Mouse (Mus musculus) lung, embryonic 14.5 days (tissue): ENCODE measurements around the gene Ankrd22. TPM values are rescaled to one million over a fixed set of nuclear protein-coding genes. Genes with fewer than 3 reads are reported as not detected.

Experiments used
- ATAC-seq: fragments of 200-750 bp; cut with Nextera tagmentation; 2 replicates; pipeline ENCODE4 v1.8.0; 2017; ENCODE audit warnings: mild to moderate bottlenecking, moderate TSS enrichment, moderate library complexity; ENCODE audit not compliant: insufficient read depth
- DNase-seq: peaks from one replicate; pipeline ENCODE4 v3.0.0-alpha.2; 2015
- H3K27ac ChIP-seq: fragments of 300-500 bp; sonication (generic); 2 replicates; pipeline ENCODE4 v1.5.1; 2014; ENCODE audit warnings: low read depth, mild to moderate bottlenecking, moderate library complexity
- H3K27me3 ChIP-seq: fragments of 300-500 bp; sonication (generic); 2 replicates; pipeline ENCODE4 v1.6.1; 2014; ENCODE audit warnings: low read length, control low read depth; ENCODE audit not compliant: insufficient read depth
- H3K36me3 ChIP-seq: fragments of 300-500 bp; sonication (generic); 2 replicates; pipeline ENCODE4 v1.6.1; 2014; ENCODE audit warnings: control low read depth; ENCODE audit not compliant: insufficient read depth
- H3K4me1 ChIP-seq: fragments of 300-500 bp; sonication (generic); 2 replicates; pipeline ENCODE4 v1.6.1; 2014; ENCODE audit warnings: antibody characterized with exemption, control low read depth; ENCODE audit not compliant: insufficient read depth
- H3K4me2 ChIP-seq: fragments of 300-500 bp; sonication (generic); 2 replicates; pipeline ENCODE4 v1.6.1; 2014; ENCODE audit warnings: mild to moderate bottlenecking
- H3K4me3 ChIP-seq: fragments of 300-500 bp; sonication (generic); 2 replicates; pipeline ENCODE4 v1.5.1; 2014; ENCODE audit warnings: low read depth, low read length
- H3K9ac ChIP-seq: fragments of 300-500 bp; sonication (generic); 2 replicates; pipeline ENCODE4 v1.6.1; 2014
- H3K9me3 ChIP-seq: fragments of 300-500 bp; sonication (generic); 2 replicates; pipeline ENCODE4 v1.6.1; 2016; ENCODE audit warnings: low read depth, low read length, control low read depth
- CTCF ChIP-seq: IDR thresholded peaks from 2 replicates; pipeline ENCODE4 v1.5.1; 2016; ENCODE audit warnings: antibody characterized with exemption, low read depth
- WGBS: fragments of 180-500 bp; shearing (Covaris S2); extraction: QIAGEN DNeasy Blood & Tissue Kit; methylation state at CpG from one replicate; pipeline ENCODE4 v1.1.7; 2014; 5-methylcytosine and 5-hydroxymethylcytosine counted together
- polyA plus RNA-seq: library from polyadenylated mRNA; unstranded; fragments of >200 nt; fragmentation: Nextera tagmentation; extraction: Ambion mirVana; gene quantifications from 2 replicates; pipeline ENCODE4 v1.2.1, GENCODE M21; 2014

Gene Ankrd22
- polyA plus RNA-seq, 1 experiment from 2014 or later = not detected

DNA sequence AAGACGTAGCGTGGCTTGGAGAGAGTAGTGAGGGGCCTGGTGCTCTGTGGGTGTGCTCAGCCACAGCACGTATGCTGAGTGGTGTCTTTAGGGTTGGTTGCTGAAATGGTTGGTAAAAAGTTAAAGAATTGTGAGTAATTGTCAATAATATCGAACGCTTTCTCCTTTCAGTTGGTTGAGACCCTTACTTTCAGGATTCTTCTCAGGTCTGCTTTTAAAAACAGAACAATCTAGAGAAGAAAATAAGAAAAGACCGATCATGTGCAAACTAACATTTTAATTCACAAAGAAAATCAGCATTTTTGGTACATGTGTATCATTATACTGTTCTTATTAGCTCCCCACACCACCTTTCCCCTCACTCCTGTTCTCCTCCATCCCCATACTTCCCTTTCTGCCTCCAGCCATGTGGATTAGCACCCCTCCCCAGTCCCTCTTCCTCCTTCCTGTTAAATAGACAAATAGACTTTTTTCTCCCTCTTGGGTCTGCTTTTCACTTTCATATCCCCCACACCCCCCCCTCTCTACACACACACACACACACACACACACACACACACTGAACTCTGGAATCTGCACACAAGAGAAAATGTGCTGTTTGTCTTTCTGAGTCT is 28.4 kb upstream of the Ankrd22 start:
- Histone ChIP-seq H3K9ac (no peak overlapping the region), H3K4me2 (peak overlapping the region; percentile 97), H3K9me3 (no peaks in the 10 kb centered on the region), H3K36me3 (no peaks in the 10 kb centered on the region), H3K4me1 (peaks cover 2% of the 10 kb centered on the region; the same call in 1 of the 2 replicates), H3K27me3 (no peaks in the 10 kb centered on the region), H3K27ac (no peak overlapping the region), H3K4me3 (peak overlapping the region; percentile 68; the same call in 1 of the 2 replicates)
- no peak for TF ChIP-seq CTCF
- no peak for DNase-seq
- ATAC-seq = no peak
- 89% methylated on average over 6 of the region's 6 CpGs for WGBS

DNA sequence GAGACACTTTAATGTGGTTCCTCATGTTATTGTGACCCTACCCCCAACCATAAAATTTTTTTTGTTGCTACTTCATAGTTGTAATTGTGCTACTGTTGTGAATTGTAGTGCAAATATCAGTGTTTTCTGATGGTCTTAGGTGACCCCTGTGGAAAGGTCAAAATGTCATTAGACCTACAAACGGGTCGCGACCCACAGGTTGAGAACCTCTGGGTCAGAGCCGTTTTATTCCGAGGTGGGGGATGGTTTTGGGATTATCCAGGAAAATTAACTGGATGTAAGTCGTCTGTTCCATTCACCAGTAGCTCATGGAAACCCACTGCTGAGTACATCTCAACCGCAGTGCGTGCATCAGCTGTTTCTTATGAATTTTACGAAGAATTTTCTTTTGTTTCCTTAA is 27.8 kb upstream of the Ankrd22 start:
- WGBS = 60% methylated on average over 9 of the region's 9 CpGs
- Histone ChIP-seq H3K4me1 (peaks cover 2% of the 10 kb centered on the region; the same call in 1 of the 2 replicates), H3K4me2 (peak overlapping the region; percentile 97), H3K9me3 (no peaks in the 10 kb centered on the region), H3K36me3 (no peaks in the 10 kb centered on the region), H3K9ac (no peak overlapping the region), H3K4me3 (peak overlapping the region; percentile 68), H3K27ac (no peak overlapping the region), H3K27me3 (no peaks in the 10 kb centered on the region)
- no peak for TF ChIP-seq CTCF
- ATAC-seq (no peak), DNase-seq (no peak)

DNA sequence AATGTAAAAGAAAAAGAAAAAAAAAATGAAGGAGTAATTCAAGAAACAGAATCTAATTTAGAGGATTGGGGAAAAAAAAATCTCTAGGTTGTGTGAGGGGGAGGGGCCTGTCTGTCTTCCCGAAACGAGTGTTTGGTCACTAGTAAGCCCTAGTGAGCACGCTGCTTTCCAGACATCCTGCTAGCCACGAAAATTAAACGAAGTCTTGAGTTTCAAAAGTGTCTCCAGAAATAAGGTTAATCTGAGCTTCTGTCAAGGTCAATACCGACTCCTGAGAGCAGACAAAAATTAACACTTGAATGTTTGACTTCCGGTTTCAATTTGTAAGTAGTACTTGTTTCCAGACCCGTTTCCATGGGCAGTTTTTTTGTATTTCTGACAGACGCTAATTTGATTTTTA is 27.3 kb upstream of the Ankrd22 start:
- WGBS = 2% methylated on average over 9 of the region's 9 CpGs
- Histone ChIP-seq H3K4me2 (peak overlapping the region; percentile 97), H3K36me3 (no peaks in the 10 kb centered on the region), H3K4me3 (peak overlapping the region; percentile 68), H3K9ac (peak overlapping the region; percentile 68), H3K27me3 (no peaks in the 10 kb centered on the region), H3K9me3 (no peaks in the 10 kb centered on the region), H3K27ac (no peak overlapping the region), H3K4me1 (peaks cover 2% of the 10 kb centered on the region; the same call in 1 of the 2 replicates)
- DNase-seq (peak; percentile 70), ATAC-seq (no peak)
- no peak for TF ChIP-seq CTCF

DNA sequence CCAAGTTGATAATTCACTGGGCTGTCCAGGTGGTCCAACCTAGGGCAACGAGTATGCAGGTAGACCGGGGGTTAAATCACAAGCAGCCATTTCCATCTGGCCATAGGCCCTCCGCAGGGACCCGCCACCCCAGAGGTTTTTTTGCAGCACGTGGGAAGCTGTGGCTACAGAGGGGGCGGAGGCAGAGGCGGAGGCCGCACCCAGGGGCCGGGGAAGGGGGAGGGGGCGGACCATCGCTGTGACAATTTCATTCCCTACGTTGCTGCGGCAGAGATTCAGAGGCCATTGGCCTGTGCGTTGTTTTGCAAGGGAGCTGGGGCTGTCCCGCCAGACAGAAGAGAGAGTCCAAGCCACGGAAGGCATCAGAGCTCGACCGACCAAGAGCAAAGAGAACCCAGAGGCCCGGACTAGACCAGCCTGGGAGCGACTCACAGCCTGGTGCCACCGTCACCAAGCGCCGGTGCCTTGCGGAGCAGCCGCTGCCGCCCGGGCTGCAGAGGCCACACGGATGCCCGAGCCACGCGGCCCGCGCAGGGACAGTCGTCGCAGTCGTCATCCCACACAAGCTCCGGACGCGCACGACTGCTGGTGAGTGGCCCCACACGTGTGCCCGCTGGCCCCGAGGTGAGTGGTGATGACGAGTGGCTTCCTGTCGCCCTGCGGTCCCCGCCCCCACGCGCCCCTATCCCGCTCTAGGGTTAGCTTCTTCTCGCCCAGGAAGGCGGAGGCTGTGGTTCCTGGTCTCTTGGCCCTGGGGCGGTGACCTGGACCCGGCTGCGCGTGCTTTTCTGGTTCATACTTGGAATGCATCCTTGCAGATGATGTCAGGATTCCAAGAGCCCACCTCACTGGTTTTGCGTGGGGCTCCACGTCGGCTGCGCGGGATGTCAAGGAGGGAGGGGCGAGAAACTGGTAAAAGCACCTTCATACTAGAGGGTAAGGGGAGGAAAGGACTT is 26.4 kb upstream of the Ankrd22 start, which contains the start of gene Stambpl1:
TSS of gene Stambpl1 (plus strand) at position 222 of the 956 bp plus-strand sequence.
- TF ChIP-seq CTCF = no peak
- WGBS = under 1% methylated on average over 62 of the region's 62 CpGs
- Histone ChIP-seq H3K36me3 (no peaks in the 10 kb centered on the region), H3K4me2 (peak within 1 kb of the TSS; percentile 97), H3K9me3 (no peaks in the 10 kb centered on the region), H3K4me1 (peaks cover 2% of the 10 kb centered on the region; the same call in 1 of the 2 replicates), H3K4me3 (peak within 1 kb of the TSS; percentile 68), H3K27me3 (no peaks in the 10 kb centered on the region), H3K27ac (peak within 1 kb of the TSS; percentile 42; the same call in 1 of the 2 replicates), H3K9ac (peak within 1 kb of the TSS; percentile 68)
- ATAC-seq (peak; percentile 91), DNase-seq (peak; percentile 77)

DNA sequence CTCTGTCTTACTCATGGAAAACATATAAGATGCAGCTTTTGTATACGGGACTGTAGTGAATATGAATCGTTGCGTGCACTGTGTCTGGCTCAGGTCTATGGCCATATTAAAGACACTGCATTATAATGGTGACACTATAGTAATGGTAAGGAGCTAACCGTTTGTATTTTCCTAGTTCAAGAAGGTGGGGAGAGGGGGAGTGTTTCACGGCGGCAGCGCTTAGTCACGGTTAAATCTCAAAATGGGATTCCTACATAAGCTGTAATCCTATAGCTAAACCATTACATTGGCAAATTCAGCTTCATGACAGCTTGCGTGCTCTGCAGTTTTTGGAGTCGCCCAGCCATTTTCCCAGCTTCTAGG is 25.8 kb upstream of the Ankrd22 start:
- WGBS = 25% methylated on average over 10 of the region's 10 CpGs
- H3K4me1 ChIP-seq = peaks cover 2% of the 10 kb centered on the region; the same call in 1 of the 2 replicates
- H3K9me3 ChIP-seq = no peaks in the 10 kb centered on the region
- peak; percentile 29 for ATAC-seq
- H3K4me2 ChIP-seq = peak overlapping the region; percentile 97
- no peaks in the 10 kb centered on the region for H3K36me3 ChIP-seq
- DNase-seq = no peak
- H3K9ac ChIP-seq = peak overlapping the region; percentile 68; the same call in 1 of the 2 replicates
- no peaks in the 10 kb centered on the region for H3K27me3 ChIP-seq
- no peak overlapping the region for H3K27ac ChIP-seq
- no peak for TF ChIP-seq CTCF
- peak overlapping the region; percentile 68 for H3K4me3 ChIP-seq

DNA sequence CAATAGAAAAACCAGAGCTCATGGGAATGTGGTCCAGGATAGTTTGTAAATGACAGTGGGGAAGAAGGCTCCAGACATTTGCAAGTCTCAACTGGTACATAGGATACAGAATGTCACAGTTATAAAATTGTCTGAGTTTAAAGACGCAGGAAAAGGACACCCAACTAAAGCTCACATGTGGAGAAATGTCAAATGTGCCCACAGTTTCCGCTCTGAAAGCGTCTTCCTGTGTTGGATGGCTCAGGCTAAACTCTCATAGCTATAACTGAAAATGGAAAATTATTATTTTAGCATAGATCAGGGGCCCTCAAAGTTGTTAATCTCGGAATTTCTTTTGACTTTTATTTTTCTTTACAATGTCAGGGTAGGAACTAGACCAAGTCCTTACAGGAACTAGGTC is 21.0 kb upstream of the Ankrd22 start:
- H3K4me1 ChIP-seq = no peaks in the 10 kb centered on the region
- no peak overlapping the region for H3K4me3 ChIP-seq
- WGBS = 86% methylated on average over 4 of the region's 4 CpGs
- TF ChIP-seq CTCF = no peak
- DNase-seq (no peak), ATAC-seq (no peak)
- H3K4me2 ChIP-seq = no peak overlapping the region
- no peaks in the 10 kb centered on the region for H3K27me3 ChIP-seq
- H3K36me3 ChIP-seq = no peaks in the 10 kb centered on the region
- no peak overlapping the region for H3K9ac ChIP-seq
- no peaks in the 10 kb centered on the region for H3K9me3 ChIP-seq
- no peak overlapping the region for H3K27ac ChIP-seq

DNA sequence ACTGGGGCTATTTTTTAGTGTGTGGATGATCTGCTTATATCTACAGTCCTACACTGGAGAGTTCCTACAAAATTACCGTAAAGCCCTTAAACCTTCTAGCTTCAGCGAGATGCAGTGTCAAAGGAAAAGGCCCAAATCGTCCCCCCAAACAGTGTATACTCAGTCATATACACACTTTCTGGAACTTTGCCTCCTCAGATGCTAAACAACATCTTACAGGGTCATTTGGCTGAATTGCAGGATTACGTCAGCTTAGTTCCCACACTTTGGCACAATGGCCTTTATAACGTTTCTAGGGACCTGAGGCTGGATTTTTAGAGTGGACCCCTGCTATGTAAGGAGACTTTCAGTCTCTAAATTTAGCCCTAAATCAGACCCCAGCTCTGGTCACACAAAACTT is 16.6 kb upstream of the Ankrd22 start:
- ATAC-seq (no peak), DNase-seq (no peak)
- no peak overlapping the region for H3K4me2 ChIP-seq
- no peaks in the 10 kb centered on the region for H3K4me1 ChIP-seq
- no peak for TF ChIP-seq CTCF
- H3K27me3 ChIP-seq = no peaks in the 10 kb centered on the region
- WGBS = 66% methylated on average over 5 of the region's 5 CpGs
- no peak overlapping the region for H3K27ac ChIP-seq
- no peaks in the 10 kb centered on the region for H3K9me3 ChIP-seq
- no peak overlapping the region for H3K4me3 ChIP-seq
- no peaks in the 10 kb centered on the region for H3K36me3 ChIP-seq
- no peak overlapping the region for H3K9ac ChIP-seq
